Mouse (Mus musculus) hindbrain, embryonic 11.5 days (tissue): ENCODE data around the gene Rbp2. TPM values are rescaled to one million over a fixed set of nuclear protein-coding genes. Genes with fewer than 3 reads are reported as not detected.

ENCODE experiments used
- ATAC-seq: fragments of 200-750 bp; cut with Nextera tagmentation; 2 replicates; pipeline ENCODE4 v1.8.0; 2017; ENCODE audit warnings: mild to moderate bottlenecking, moderate TSS enrichment, moderate library complexity; ENCODE audit not compliant: low FRiP score
- DNase-seq: peaks from one replicate; pipeline ENCODE4 v3.0.0-alpha.2; 2015; ENCODE audit warnings: low spot score
- H3K27ac ChIP-seq: fragments of 300-500 bp; sonication (generic); 2 replicates; pipeline ENCODE4 v1.5.1; 2014; ENCODE audit warnings: mild to moderate bottlenecking, low read depth, low read length
- H3K27me3 ChIP-seq: fragments of 300-500 bp; sonication (generic); 2 replicates; pipeline ENCODE4 v1.6.1; 2014; ENCODE audit warnings: mild to moderate bottlenecking, low read length, moderate library complexity, mixed read lengths; ENCODE audit not compliant: control insufficient read depth, insufficient read depth
- H3K36me3 ChIP-seq: fragments of 300-500 bp; sonication (generic); 2 replicates; pipeline ENCODE4 v1.6.1; 2014; ENCODE audit warnings: mild to moderate bottlenecking, low read length, moderate library complexity, mixed read lengths; ENCODE audit not compliant: control insufficient read depth, insufficient read depth
- H3K4me1 ChIP-seq: fragments of 300-500 bp; sonication (generic); replicated peaks from 2 replicates; pipeline ENCODE4 v1.6.1; 2014; ENCODE audit warnings: low read length, mixed read lengths; ENCODE audit not compliant: control insufficient read depth, insufficient read depth
- H3K4me2 ChIP-seq: fragments of 300-500 bp; sonication (generic); replicated peaks from 2 replicates; pipeline ENCODE4 v1.6.1; 2014; ENCODE audit warnings: mild to moderate bottlenecking, low read depth, low read length
- H3K4me3 ChIP-seq: fragments of 300-500 bp; sonication (generic); 2 replicates; pipeline ENCODE4 v1.5.1; 2014; ENCODE audit warnings: low read depth, low read length
- H3K9ac ChIP-seq: fragments of 300-500 bp; sonication (generic); 2 replicates; pipeline ENCODE4 v1.6.1; 2014; ENCODE audit warnings: low read depth, low read length
- H3K9me3 ChIP-seq: fragments of 300-500 bp; sonication (generic); 2 replicates; pipeline ENCODE4 v1.6.1; 2016; ENCODE audit warnings: low read length; ENCODE audit not compliant: control insufficient read depth
- WGBS: fragments of 180-500 bp; shearing (Covaris S2); extraction: QIAGEN DNeasy Blood & Tissue Kit; methylation state at CpG from one replicate; pipeline ENCODE4 v1.1.7; 2014; 5-methylcytosine and 5-hydroxymethylcytosine counted together
- polyA plus RNA-seq: library from polyadenylated mRNA; unstranded; fragments of >200 nt; fragmentation: Nextera tagmentation; extraction: Ambion mirVana; gene quantifications from 2 replicates; pipeline ENCODE4 v1.2.1, GENCODE M21; 2014

The Rbp2 gene
- polyA plus RNA-seq, 1 experiment from 2014 or later, result 1.3 TPM

- Histone ChIP-seq H3K4me1 (0 out of 2 replicates have a peak, but pooled peaks cover under 1% of the 10 kb centered on the region), H3K4me2 (no peak overlapping the region), H3K4me3 (no peak overlapping the region), H3K9me3 (no peaks in the 10 kb centered on the region), H3K27me3 (no peaks in the 10 kb centered on the region), H3K36me3 (no peaks in the 10 kb centered on the region), H3K27ac (0 out of 2 replicates have a peak overlapping the region, but pooled peaks have one; percentile 17), H3K9ac (no peak overlapping the region)
- DNase-seq, result no peak
- WGBS, result 73% methylated on average over 4 of the region's 4 CpGs
- no peak for ATAC-seq
Observed at GRCm38 (mm10) chr9:98529776-98530175, 43.9 kb downstream of the Rbp2 start.

GRCm38 (mm10) chr9:98530999-98531398 is 45.1 kb downstream of the Rbp2 start:
- H3K27me3 ChIP-seq, result no peaks in the 10 kb centered on the region
- H3K27ac ChIP-seq, result no peak overlapping the region
- no peaks in the 10 kb centered on the region for H3K4me1 ChIP-seq
- no peaks in the 10 kb centered on the region for H3K36me3 ChIP-seq
- no peak for DNase-seq
- no peak overlapping the region for H3K4me2 ChIP-seq
- H3K4me3 ChIP-seq, result no peak overlapping the region
- H3K9ac ChIP-seq, result no peak overlapping the region
- ATAC-seq, result no peak
- WGBS, result 58% methylated on average over 2 of the region's 2 CpGs
- no peaks in the 10 kb centered on the region for H3K9me3 ChIP-seq

GRCm38 (mm10) chr9:98534675-98535280 is 48.9 kb downstream of the Rbp2 start:
- DNase-seq (no peak), ATAC-seq (no peak)
- Histone ChIP-seq H3K9me3 (no peaks in the 10 kb centered on the region), H3K4me3 (no peak overlapping the region), H3K9ac (no peak overlapping the region), H3K36me3 (no peaks in the 10 kb centered on the region), H3K4me2 (no peak overlapping the region), H3K27ac (no peak overlapping the region), H3K4me1 (no peaks in the 10 kb centered on the region), H3K27me3 (no peaks in the 10 kb centered on the region)
- WGBS, result 80% methylated on average over 4 of the region's 4 CpGs

- no peak for DNase-seq
- no peaks in the 10 kb centered on the region for H3K27me3 ChIP-seq
- no peak overlapping the region for H3K4me3 ChIP-seq
- no peak overlapping the region for H3K27ac ChIP-seq
- H3K4me1 ChIP-seq, result no peaks in the 10 kb centered on the region
- H3K4me2 ChIP-seq, result no peak overlapping the region
- no peak for ATAC-seq
- H3K36me3 ChIP-seq, result no peaks in the 10 kb centered on the region
- no peak overlapping the region for H3K9ac ChIP-seq
- H3K9me3 ChIP-seq, result no peaks in the 10 kb centered on the region
Observed at GRCm38 (mm10) chr9:98535763-98536162, 49.8 kb downstream of the Rbp2 start.

GRCm38 (mm10) chr9:98538017-98538712 is 52.2 kb downstream of the Rbp2 start:
- Histone ChIP-seq H3K4me1 (no peaks in the 10 kb centered on the region), H3K4me3 (no peak overlapping the region), H3K9ac (no peak overlapping the region), H3K27ac (no peak overlapping the region), H3K36me3 (no peaks in the 10 kb centered on the region), H3K27me3 (no peaks in the 10 kb centered on the region), H3K9me3 (no peaks in the 10 kb centered on the region), H3K4me2 (no peak overlapping the region)
- ATAC-seq (0 out of 2 replicates have a peak, but pooled peaks have one; percentile 47), DNase-seq (peak; percentile 20)
- WGBS, result 49% methylated on average over 13 of the region's 13 CpGs

- H3K27ac ChIP-seq, result no peak overlapping the region
- no peaks in the 10 kb centered on the region for H3K4me1 ChIP-seq
- no peaks in the 10 kb centered on the region for H3K36me3 ChIP-seq
- H3K9ac ChIP-seq, result no peak overlapping the region
- H3K27me3 ChIP-seq, result no peaks in the 10 kb centered on the region
- 9% methylated on average over 13 of the region's 13 CpGs for WGBS
- no peak overlapping the region for H3K4me2 ChIP-seq
- H3K9me3 ChIP-seq, result no peaks in the 10 kb centered on the region
- no peak for ATAC-seq
- no peak overlapping the region for H3K4me3 ChIP-seq
- peak; percentile 80 for DNase-seq
Observed at GRCm38 (mm10) chr9:98538713-98539360, 52.9 kb downstream of the Rbp2 start.

- DNase-seq (no peak), ATAC-seq (no peak)
- Histone ChIP-seq H3K27ac (no peak overlapping the region), H3K4me3 (no peak overlapping the region), H3K9me3 (no peaks in the 10 kb centered on the region), H3K9ac (no peak overlapping the region), H3K36me3 (no peaks in the 10 kb centered on the region), H3K4me2 (no peak overlapping the region), H3K27me3 (no peaks in the 10 kb centered on the region), H3K4me1 (no peaks in the 10 kb centered on the region)
- 88% methylated on average over 3 of the region's 3 CpGs for WGBS
Observed at GRCm38 (mm10) chr9:98544042-98544441, 58.1 kb downstream of the Rbp2 start.
